Mouse (Mus musculus): Measurements from ENCODE around the gene Uba3. TPM values are rescaled to one million over a fixed set of nuclear protein-coding genes. Genes with fewer than 3 reads are reported as not detected.
A peak's percentile ranks its signal among the peaks of the same experiment; 100 is the strongest.

Gene Uba3
- 32.8 TPM for polyA plus RNA-seq (2012; fragmentation: generic; extraction: Trizol)
- long read RNA-seq, experiment 1, transcript Uba3-201 (18 exons, 2,257 nt): major isoform, 38 of 74 reads
- long read RNA-seq, experiment 1, transcript Uba3-202 (17 exons, 2,465 nt): minor isoform, 7 of 74 reads
- long read RNA-seq, experiment 1, partial matches to known transcripts: 16 of 74 reads
- long read RNA-seq, experiment 1, other reads (novel, unspliced or antisense): 13 of 74 reads
- long read RNA-seq, experiment 2, transcript Uba3-202 (17 exons, 2,465 nt): minor isoform, 39 of 382 reads
- long read RNA-seq, experiment 2, transcript Uba3-204 (18 exons, 2,561 nt): minor isoform, 8 of 382 reads
- long read RNA-seq, experiment 2, transcript Uba3-201 (18 exons, 2,257 nt): major isoform, 272 of 382 reads
- long read RNA-seq, experiment 2, partial matches to known transcripts: 24 of 382 reads
- long read RNA-seq, experiment 2, other reads (novel, unspliced or antisense): 39 of 382 reads

- H3K79me2 ChIP-seq (ENCODE audit: control insufficient read depth, insufficient read depth): peaks cover 48% of the 10 kb centered on the region
- H3ac ChIP-seq (ENCODE audit: control insufficient read depth, insufficient read length, low read depth): peak within 1 kb of the TSS; percentile 96
- H3K36me3 ChIP-seq (ENCODE audit: control insufficient read depth, insufficient read depth): peaks cover 22% of the 10 kb centered on the region
- peaks cover 45% of the 10 kb centered on the region for H3K79me3 ChIP-seq (ENCODE audit: low read depth)
- TF ChIP-seq FOSL1 (IDR thresholded peaks at IDR 0.05; ENCODE audit: insufficient read depth, low read length, poor library complexity, severe bottlenecking) (no peak), USF1 (IDR thresholded peaks at IDR 0.05; ENCODE audit: low read depth) (no peak), MYOD1 (IDR thresholded peaks at IDR 0.05; ENCODE audit: control insufficient read depth, insufficient read length, low read depth) (no peak), CEBPB (IDR thresholded peaks at IDR 0.05; ENCODE audit: low read depth) (no peak), CTCF (IDR thresholded peaks at IDR 0.05; ENCODE audit: control insufficient read depth, insufficient read depth, insufficient read length) (no peak), MAX (IDR thresholded peaks at IDR 0.05) (no peak), MYOG (IDR thresholded peaks at IDR 0.05; ENCODE audit: control insufficient read depth, extremely low read depth, insufficient read length) (no peak)
- H3K27me3 ChIP-seq (ENCODE audit: control insufficient read depth, insufficient read depth, insufficient read length): no peaks in the 10 kb centered on the region
- H3K4me3 ChIP-seq (ENCODE audit: insufficient read depth, poor library complexity, severe bottlenecking): peak within 1 kb of the TSS; percentile 77
Observed at GRCm38 (mm10) chr6:97205439-97205885, at the start of gene Uba3. Gene Uba3 (minus strand): TSS chr6:97205647.

- H3K79me2 ChIP-seq (ENCODE audit: control insufficient read depth, insufficient read depth): no peaks in the 10 kb centered on the region
- no peaks in the 10 kb centered on the region for H3K27me3 ChIP-seq (ENCODE audit: control insufficient read depth, insufficient read depth, insufficient read length)
- no peak for TF ChIP-seq MYOG (IDR thresholded peaks at IDR 0.05; ENCODE audit: control insufficient read depth, extremely low read depth, insufficient read length)
- peak; percentile 13 for TF ChIP-seq MYOD1 (IDR thresholded peaks at IDR 0.05; ENCODE audit: control insufficient read depth, insufficient read length, low read depth)
- TF ChIP-seq FOSL1 (IDR thresholded peaks at IDR 0.05; ENCODE audit: insufficient read depth, low read length, poor library complexity, severe bottlenecking): no peak
- no peak within 1 kb of the TSS for H3K4me3 ChIP-seq (ENCODE audit: insufficient read depth, poor library complexity, severe bottlenecking)
- no peak within 1 kb of the TSS for H3ac ChIP-seq (ENCODE audit: control insufficient read depth, insufficient read length, low read depth)
- no peaks in the 10 kb centered on the region for H3K79me3 ChIP-seq (ENCODE audit: low read depth)
- H3K36me3 ChIP-seq (ENCODE audit: control insufficient read depth, insufficient read depth): no peaks in the 10 kb centered on the region
Observed at GRCm38 (mm10) chr6:97252711-97253221, 47.3 kb upstream of the Uba3 start, which contains the start of gene Lmod3. Gene Lmod3 (minus strand): TSS chr6:97252759.

GRCm38 (mm10) chr6:97252086-97252485 lies 46.6 kb upstream of the Uba3 start:
- TF ChIP-seq MYOG (IDR thresholded peaks at IDR 0.05; ENCODE audit: control insufficient read depth, extremely low read depth, insufficient read length) (no peak), MYOD1 (IDR thresholded peaks at IDR 0.05; ENCODE audit: control insufficient read depth, insufficient read length, low read depth) (no peak), USF1 (IDR thresholded peaks at IDR 0.05; ENCODE audit: low read depth) (no peak), MAX (IDR thresholded peaks at IDR 0.05) (no peak), CTCF (IDR thresholded peaks at IDR 0.05; ENCODE audit: control insufficient read depth, insufficient read depth, insufficient read length) (no peak), FOSL1 (IDR thresholded peaks at IDR 0.05; ENCODE audit: insufficient read depth, low read length, poor library complexity, severe bottlenecking) (no peak), CEBPB (IDR thresholded peaks at IDR 0.05; ENCODE audit: low read depth) (no peak)
- no peak overlapping the region for H3K4me3 ChIP-seq (ENCODE audit: insufficient read depth, poor library complexity, severe bottlenecking)
- H3K79me3 ChIP-seq (ENCODE audit: low read depth): no peaks in the 10 kb centered on the region
- H3ac ChIP-seq (ENCODE audit: control insufficient read depth, insufficient read length, low read depth): no peak overlapping the region
- no peaks in the 10 kb centered on the region for H3K79me2 ChIP-seq (ENCODE audit: control insufficient read depth, insufficient read depth)
- H3K36me3 ChIP-seq (ENCODE audit: control insufficient read depth, insufficient read depth): no peaks in the 10 kb centered on the region
- no peaks in the 10 kb centered on the region for H3K27me3 ChIP-seq (ENCODE audit: control insufficient read depth, insufficient read depth, insufficient read length)

DNA sequence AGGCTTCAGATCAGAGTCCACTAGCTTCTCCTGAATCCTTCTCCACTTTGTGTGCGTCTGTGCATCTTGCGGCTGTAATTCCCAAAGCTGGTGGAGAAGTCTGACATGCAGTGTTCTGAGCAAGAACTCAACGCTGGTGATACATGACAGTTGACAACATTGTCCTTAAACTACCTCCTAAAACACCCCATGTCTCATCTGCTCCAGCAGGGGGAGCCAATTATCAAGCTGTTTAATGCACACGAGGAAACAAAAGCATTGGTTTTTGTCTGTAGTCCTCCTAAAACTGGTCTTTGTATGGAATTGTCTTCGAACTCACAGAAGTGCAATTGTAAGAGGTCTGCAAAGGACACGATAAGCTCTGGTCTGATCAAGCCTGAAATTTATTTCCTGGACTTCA lies 45.5 kb upstream of the Uba3 start:
- H3K4me3 ChIP-seq (ENCODE audit: insufficient read depth, poor library complexity, severe bottlenecking): no peak overlapping the region
- no peaks in the 10 kb centered on the region for H3K36me3 ChIP-seq (ENCODE audit: control insufficient read depth, insufficient read depth)
- no peaks in the 10 kb centered on the region for H3K79me3 ChIP-seq (ENCODE audit: low read depth)
- no peaks in the 10 kb centered on the region for H3K27me3 ChIP-seq (ENCODE audit: control insufficient read depth, insufficient read depth, insufficient read length)
- H3ac ChIP-seq (ENCODE audit: control insufficient read depth, insufficient read length, low read depth): no peak overlapping the region
- no peaks in the 10 kb centered on the region for H3K79me2 ChIP-seq (ENCODE audit: control insufficient read depth, insufficient read depth)
- TF ChIP-seq CTCF (IDR thresholded peaks at IDR 0.05; ENCODE audit: control insufficient read depth, insufficient read depth, insufficient read length) (no peak), CEBPB (IDR thresholded peaks at IDR 0.05; ENCODE audit: low read depth) (no peak), USF1 (IDR thresholded peaks at IDR 0.05; ENCODE audit: low read depth) (no peak), MAX (IDR thresholded peaks at IDR 0.05) (no peak), MYOG (IDR thresholded peaks at IDR 0.05; ENCODE audit: control insufficient read depth, extremely low read depth, insufficient read length) (no peak), FOSL1 (IDR thresholded peaks at IDR 0.05; ENCODE audit: insufficient read depth, low read length, poor library complexity, severe bottlenecking) (no peak), MYOD1 (IDR thresholded peaks at IDR 0.05; ENCODE audit: control insufficient read depth, insufficient read length, low read depth) (no peak)

GRCm38 (mm10) chr6:97245200-97245599 lies 39.8 kb upstream of the Uba3 start:
- no peaks in the 10 kb centered on the region for H3K36me3 ChIP-seq (ENCODE audit: control insufficient read depth, insufficient read depth)
- H3ac ChIP-seq (ENCODE audit: control insufficient read depth, insufficient read length, low read depth): no peak overlapping the region
- no peaks in the 10 kb centered on the region for H3K27me3 ChIP-seq (ENCODE audit: control insufficient read depth, insufficient read depth, insufficient read length)
- no peak overlapping the region for H3K4me3 ChIP-seq (ENCODE audit: insufficient read depth, poor library complexity, severe bottlenecking)
- H3K79me2 ChIP-seq (ENCODE audit: control insufficient read depth, insufficient read depth): no peaks in the 10 kb centered on the region
- no peak for TF ChIP-seq MYOG (IDR thresholded peaks at IDR 0.05; ENCODE audit: control insufficient read depth, extremely low read depth, insufficient read length)
- TF ChIP-seq MYOD1 (IDR thresholded peaks at IDR 0.05; ENCODE audit: control insufficient read depth, insufficient read length, low read depth): no peak
- no peak for TF ChIP-seq MAX (IDR thresholded peaks at IDR 0.05)
- TF ChIP-seq CTCF (IDR thresholded peaks at IDR 0.05; ENCODE audit: control insufficient read depth, insufficient read depth, insufficient read length): no peak
- TF ChIP-seq USF1 (IDR thresholded peaks at IDR 0.05; ENCODE audit: low read depth): no peak
- no peak for TF ChIP-seq FOSL1 (IDR thresholded peaks at IDR 0.05; ENCODE audit: insufficient read depth, low read length, poor library complexity, severe bottlenecking)
- TF ChIP-seq CEBPB (IDR thresholded peaks at IDR 0.05; ENCODE audit: low read depth): no peak
- no peaks in the 10 kb centered on the region for H3K79me3 ChIP-seq (ENCODE audit: low read depth)

All from C2C12 (cell line).